In genomic region chr1:179183499-179183898, GRCm38 (mm10) we compare ENCODE assay signal across 32 mouse cellular contexts.
DNase-seq lines count a peak whose midpoint lies in the region; ATAC-seq and TF ChIP-seq lines count a peak whose summit lies in the region.
"Had no signal": no experiment of that assay in that cellular context is flagged by ENCODE, and none has a peak within 500 bp of the region (broad histone marks: within the 10 kb centered on the region; RNA-seq: fewer than 3 reads in every experiment).

No protein-coding gene starts in this region.

- no peaks in the 10 kb centered on the region for H3K27me3 ChIP-seq in neural tube, embryonic 13.5 days
- H3K27me3 ChIP-seq in midbrain, embryonic 10.5 days (ENCODE audit: low read depth, poor library complexity, severe bottlenecking): no peaks in the 10 kb centered on the region
- H3K27me3 ChIP-seq: hindbrain, embryonic 15.5 days; kidney, embryonic 15.5 days; limb, embryonic 15.5 days; midbrain, embryonic 12.5 days; neural tube, embryonic 15.5 days; Patski; stomach, embryonic 15.5 days had no signal

- H3K4me3 ChIP-seq in neural tube, embryonic 13.5 days: no peak overlapping the region
- H3K4me3 ChIP-seq in gastrocnemius, adult 2 months: no peak overlapping the region
- H3K4me3 ChIP-seq in midbrain, embryonic 10.5 days: no peak overlapping the region
- H3K4me3 ChIP-seq: erythroblast, embryonic 14.5 days; hindbrain, embryonic 15.5 days; kidney, embryonic 15.5 days; layer of hippocampus, adult 2 months; left cerebral cortex, adult 2 months; limb, embryonic 15.5 days; midbrain, embryonic 12.5 days; myocyte; neural tube, embryonic 15.5 days; stomach, embryonic 15.5 days had no signal

- intact Hi-C loops in left cerebral cortex, postnatal 4 days (cut with DNase I): no loop called here
- intact Hi-C loops in gastrocnemius, adult 2 months (cut with DNase I): no loop called here

- H3K9ac ChIP-seq in neural tube, embryonic 13.5 days: no peak overlapping the region
- H3K9ac ChIP-seq: hindbrain, embryonic 15.5 days; kidney, embryonic 15.5 days; limb, embryonic 15.5 days; liver, embryonic 14.5 days; lung, embryonic 14.5 days; midbrain, embryonic 12.5 days; neural tube, embryonic 15.5 days; stomach, embryonic 15.5 days had no signal

- H3K9me3 ChIP-seq in neural tube, embryonic 13.5 days: no peaks in the 10 kb centered on the region
- H3K9me3 ChIP-seq in midbrain, embryonic 10.5 days (replicated peaks): no peaks in the 10 kb centered on the region
- H3K9me3 ChIP-seq: hindbrain, embryonic 15.5 days; kidney, embryonic 15.5 days; limb, embryonic 15.5 days; midbrain, embryonic 12.5 days; neural tube, embryonic 15.5 days; stomach, embryonic 15.5 days had no signal

- peak; percentile 36; the same call in 1 of the 2 replicates for ATAC-seq in neural tube, embryonic 13.5 days (ENCODE audit: low read depth)
- peak; percentile 66 for ATAC-seq in activated CD4-positive, CD25-positive, alpha-beta regulatory T cell, adult 4 months
- ATAC-seq in megakaryocyte, adult 5-6 weeks (ENCODE audit: poor library complexity, severe bottlenecking): peak; percentile 21; the same call in 1 of the 2 replicates
- ATAC-seq: forebrain, embryonic 16.5 days; Patski had no signal

- 61% methylated on average over 6 of the region's 6 CpGs for WGBS in neural tube, embryonic 13.5 days
- 92% methylated on average over 6 of the region's 6 CpGs for WGBS in midbrain, embryonic 10.5 days

- TF ChIP-seq CTCF in gastrocnemius, adult 2 months (IDR thresholded peaks at IDR 0.05): no peak

- H3K4me1 ChIP-seq in neural tube, embryonic 13.5 days (replicated peaks): peaks cover 40% of the 10 kb centered on the region
- no peaks in the 10 kb centered on the region for H3K4me1 ChIP-seq in midbrain, embryonic 10.5 days
- H3K4me1 ChIP-seq: midbrain, embryonic 12.5 days; stomach, embryonic 15.5 days had no signal

- no peak overlapping the region for H3K27ac ChIP-seq in neural tube, embryonic 13.5 days (replicated peaks)
- H3K27ac ChIP-seq in gastrocnemius, adult 2 months: no peak overlapping the region
- no peak overlapping the region for H3K27ac ChIP-seq in midbrain, embryonic 10.5 days (replicated peaks)
- H3K27ac ChIP-seq: hindbrain, embryonic 15.5 days; kidney, embryonic 15.5 days; layer of hippocampus, adult 2 months; left cerebral cortex, adult 2 months; limb, embryonic 15.5 days; liver, embryonic 14.5 days; midbrain, embryonic 12.5 days; neural tube, embryonic 15.5 days; stomach, embryonic 15.5 days had no signal

- no peak overlapping the region for H3K4me2 ChIP-seq in neural tube, embryonic 13.5 days
- H3K4me2 ChIP-seq: heart, embryonic 11.5 days; hindbrain, embryonic 15.5 days; kidney, embryonic 15.5 days; limb, embryonic 15.5 days; lung, embryonic 14.5 days; midbrain, embryonic 12.5 days; neural tube, embryonic 15.5 days; stomach, embryonic 15.5 days had no signal

- no peaks in the 10 kb centered on the region for H3K36me3 ChIP-seq in neural tube, embryonic 13.5 days
- H3K36me3 ChIP-seq in midbrain, embryonic 10.5 days: no peaks in the 10 kb centered on the region
- H3K36me3 ChIP-seq: hindbrain, embryonic 15.5 days; kidney, embryonic 15.5 days; limb, embryonic 15.5 days; midbrain, embryonic 12.5 days; neural tube, embryonic 15.5 days; stomach, embryonic 15.5 days had no signal

- DNase-seq in neural tube, embryonic 10.5 days (ENCODE audit: extremely low spot score, low spot score): no peak
- DNase-seq in left cerebral cortex, postnatal 4 days: no peak
- no peak for DNase-seq in gastrocnemius, adult 2 months
- no peak for DNase-seq in midbrain, embryonic 10.5 days (ENCODE audit: low spot score)
- DNase-seq: adrenal gland, postnatal 25 days; cerebellum, adult 18-20 months; cerebellum, postnatal 10 days; heart, adult 18-20 months; heart, postnatal 4 days; kidney, adult 18-20 months; kidney, postnatal 36 days; lung, embryonic 14.5 days; lung, postnatal 14 days; retina, postnatal 1 day; right cerebral cortex, postnatal 14 days had no signal
